17 mouse cellular contexts compared by ENCODE assay signal in the genomic region with DNA sequence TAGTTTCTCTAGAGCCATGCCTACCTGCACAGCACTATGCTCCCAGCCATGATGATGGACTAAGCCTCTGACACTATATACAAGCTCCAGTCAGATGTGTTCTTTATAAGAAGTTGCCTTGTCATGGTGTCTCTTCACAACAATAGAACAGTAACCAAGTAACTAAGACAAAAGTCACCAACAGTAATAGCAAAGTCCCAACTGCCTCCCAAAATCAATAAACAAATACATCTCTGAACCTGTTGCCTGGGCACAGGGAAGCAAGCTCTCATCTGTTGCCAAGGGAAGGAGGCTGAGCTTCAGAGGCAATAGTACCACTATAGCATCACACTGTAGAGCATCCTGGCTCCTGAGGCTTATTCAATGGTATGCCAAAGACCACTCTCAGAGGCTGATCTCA. TPM values are rescaled to one million over a fixed set of nuclear protein-coding genes. Genes with fewer than 3 reads are reported as not detected.
"Had no signal": no experiment of that assay in that cellular context is flagged by ENCODE, and none has a peak within 500 bp of the region (broad histone marks: within the 10 kb centered on the region; RNA-seq: fewer than 3 reads in every experiment).

No protein-coding gene starts in this region.

- H3K27ac ChIP-seq: neural tube, embryonic 13.5 days; neural tube, embryonic 15.5 days; stomach, embryonic 15.5 days; stomach, postnatal 0 days had no signal

- H3K4me3 ChIP-seq: neural tube, embryonic 13.5 days; neural tube, embryonic 15.5 days; stomach, embryonic 15.5 days had no signal

- H3K27me3 ChIP-seq: neural tube, embryonic 13.5 days; neural tube, embryonic 15.5 days; stomach, embryonic 15.5 days had no signal

- H3K4me1 ChIP-seq: stomach, embryonic 15.5 days had no signal

- H3K9me3 ChIP-seq: neural tube, embryonic 13.5 days; neural tube, embryonic 15.5 days; stomach, embryonic 15.5 days had no signal

- DNase-seq: retina, postnatal 1 day; right cerebral cortex, adult 18-20 months; right cerebral cortex, postnatal 14 days; right cerebral cortex, postnatal 25 days; right cerebral cortex, postnatal 4 days; spleen, adult 18-20 months; thymus, adult 18-20 months; thymus, adult 2 months; thymus, postnatal 14 days; thymus, postnatal 25 days; thymus, postnatal 36 days; thymus, postnatal 4 days had no signal

- H3K4me2 ChIP-seq: neural tube, embryonic 13.5 days; neural tube, embryonic 15.5 days; stomach, embryonic 15.5 days had no signal

- H3K9ac ChIP-seq: neural tube, embryonic 13.5 days; neural tube, embryonic 15.5 days; stomach, embryonic 15.5 days had no signal

RNA-seq across cellular contexts. Expression of gene Mcrip2, which starts 18.2 kb away (rescaled TPM):
- total RNA-seq: neutrophil, adult 5-6 weeks had no signal
